ENCODE assay signal across 13 mouse cellular contexts in the genomic region with DNA sequence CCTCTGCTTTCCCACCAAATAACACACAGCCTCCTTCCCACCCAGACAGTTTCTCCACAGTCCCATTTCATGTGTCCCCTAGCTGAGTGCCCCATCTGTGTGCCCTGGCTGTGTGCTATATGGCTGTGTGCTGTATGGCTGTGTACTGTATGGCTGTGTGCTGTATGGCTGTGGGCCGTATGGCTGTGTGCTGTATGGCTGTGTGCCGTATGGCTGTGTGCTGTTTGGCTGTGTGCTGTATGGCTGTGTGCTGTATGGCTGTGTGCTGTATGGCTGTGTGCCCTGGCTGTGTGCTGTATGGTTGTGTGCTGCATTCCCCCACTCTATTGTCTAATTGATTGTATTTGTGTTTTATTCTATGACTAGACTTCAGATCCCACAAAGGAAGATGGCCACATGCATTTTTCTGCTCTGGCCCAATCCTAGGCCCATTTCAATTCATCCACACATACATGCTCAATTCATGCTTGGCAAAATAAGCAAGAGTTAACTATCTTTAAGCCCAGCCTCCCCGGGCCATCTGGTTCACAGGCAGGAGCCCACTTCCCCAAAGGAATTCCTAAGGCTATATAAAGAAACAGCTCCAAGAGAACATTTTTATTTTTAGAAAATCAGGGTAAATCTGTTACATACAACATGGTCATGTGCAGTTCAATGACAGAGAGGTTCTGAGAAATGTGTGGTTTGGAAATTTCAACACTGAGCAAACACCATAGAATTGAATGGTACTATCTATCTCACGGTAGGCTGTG. TPM values are rescaled to one million over a fixed set of nuclear protein-coding genes. Genes with fewer than 3 reads are reported as not detected.
DNase-seq lines count a peak whose midpoint lies in the region; ATAC-seq lines count a peak whose summit lies in the region.
"Had no signal": no experiment of that assay in that cellular context is flagged by ENCODE, and none has a peak within 500 bp of the region (broad histone marks: within the 10 kb centered on the region; RNA-seq: fewer than 3 reads in every experiment).

No protein-coding gene starts in this region.

- H3K27me3 ChIP-seq in heart, embryonic 11.5 days (ENCODE audit: control insufficient read depth, insufficient read depth, low read length) = no peaks in the 10 kb centered on the region
- no peaks in the 10 kb centered on the region for H3K27me3 ChIP-seq in embryonic facial prominence, embryonic 13.5 days
- H3K27me3 ChIP-seq in limb, embryonic 10.5 days (ENCODE audit: low read depth, poor library complexity, severe bottlenecking) = no peaks in the 10 kb centered on the region
- H3K27me3 ChIP-seq: liver, embryonic 15.5 days; neural tube, embryonic 12.5 days had no signal

- H3K9ac ChIP-seq in heart, embryonic 11.5 days (ENCODE audit: low read depth, low read length) = peak overlapping the region; percentile 16; the same call in 1 of the 2 replicates
- no peak overlapping the region for H3K9ac ChIP-seq in embryonic facial prominence, embryonic 13.5 days
- H3K9ac ChIP-seq: liver, embryonic 15.5 days; neural tube, embryonic 12.5 days had no signal

- 69% methylated on average over 4 of the region's 4 CpGs for WGBS in heart, embryonic 11.5 days (ENCODE audit: insufficient replicate concordance)
- WGBS in embryonic facial prominence, embryonic 13.5 days = 59% methylated on average over 4 of the region's 4 CpGs
- 85% methylated on average over 4 of the region's 4 CpGs for WGBS in limb, embryonic 10.5 days

- H3K27ac ChIP-seq in heart, embryonic 11.5 days (ENCODE audit: low read depth, low read length) = peak overlapping the region; percentile 13; the same call in 1 of the 2 replicates
- H3K27ac ChIP-seq in embryonic facial prominence, embryonic 13.5 days = peak overlapping the region; percentile 80
- H3K27ac ChIP-seq in limb, embryonic 10.5 days = peak overlapping the region; percentile 71
- H3K27ac ChIP-seq: liver, embryonic 15.5 days; neural tube, embryonic 12.5 days had no signal

- no peak for ATAC-seq in heart, embryonic 11.5 days (replicated peaks; ENCODE audit: insufficient number of reproducible peaks, low FRiP score, low TSS enrichment)
- ATAC-seq in embryonic facial prominence, embryonic 13.5 days (ENCODE audit: insufficient number of reproducible peaks, insufficient read depth, low FRiP score, low TSS enrichment, low read depth) = no peak
- ATAC-seq: midbrain, embryonic 16.5 days had no signal

- H3K4me1 ChIP-seq in heart, embryonic 11.5 days (ENCODE audit: control insufficient read depth, insufficient read depth, low read length) = peaks cover 14% of the 10 kb centered on the region
- H3K4me1 ChIP-seq in embryonic facial prominence, embryonic 13.5 days = peaks cover 29% of the 10 kb centered on the region
- H3K4me1 ChIP-seq in limb, embryonic 10.5 days = peaks cover 39% of the 10 kb centered on the region
- H3K4me1 ChIP-seq: liver, embryonic 15.5 days; neural tube, embryonic 12.5 days had no signal

- H3K36me3 ChIP-seq in heart, embryonic 11.5 days (ENCODE audit: control insufficient read depth, insufficient read depth, low read length) = peaks cover 20% of the 10 kb centered on the region
- H3K36me3 ChIP-seq in embryonic facial prominence, embryonic 13.5 days = peaks cover 82% of the 10 kb centered on the region
- H3K36me3 ChIP-seq in limb, embryonic 10.5 days = peaks cover 91% of the 10 kb centered on the region
- H3K36me3 ChIP-seq: liver, embryonic 15.5 days; neural tube, embryonic 12.5 days had no signal

- no peak overlapping the region for H3K4me2 ChIP-seq in heart, embryonic 11.5 days
- H3K4me2 ChIP-seq in embryonic facial prominence, embryonic 13.5 days = no peak overlapping the region
- H3K4me2 ChIP-seq: liver, embryonic 15.5 days; neural tube, embryonic 12.5 days had no signal

- no peak overlapping the region for H3K4me3 ChIP-seq in heart, embryonic 11.5 days (ENCODE audit: low read depth, low read length)
- no peak overlapping the region for H3K4me3 ChIP-seq in embryonic facial prominence, embryonic 13.5 days
- no peak overlapping the region for H3K4me3 ChIP-seq in limb, embryonic 10.5 days
- H3K4me3 ChIP-seq: liver, embryonic 15.5 days; neural tube, embryonic 12.5 days had no signal

- intact Hi-C loops in heart, postnatal 14 days (cut with DNase I) = loop anchor here (5.0 kb wide), 1 partner anchor 52 kb away; the partner anchor contains the start of gene Ednra

- no peak for DNase-seq in heart, postnatal 14 days
- DNase-seq in brain, embryonic 18.5 days (ENCODE audit: low read depth, low spot score) = peak; percentile 16
- DNase-seq in limb, embryonic 10.5 days (ENCODE audit: low spot score) = no peak
- DNase-seq in urinary bladder, postnatal 14 days (ENCODE audit: low spot score) = no peak
- DNase-seq in thymus, postnatal 4 days = no peak
- DNase-seq: adrenal gland, postnatal 14 days; thymus, postnatal 36 days had no signal

- no peaks in the 10 kb centered on the region for H3K9me3 ChIP-seq in heart, embryonic 11.5 days (replicated peaks; ENCODE audit: control insufficient read depth, low read length)
- H3K9me3 ChIP-seq in embryonic facial prominence, embryonic 13.5 days = no peaks in the 10 kb centered on the region
- no peaks in the 10 kb centered on the region for H3K9me3 ChIP-seq in limb, embryonic 10.5 days (replicated peaks)
- H3K9me3 ChIP-seq: liver, embryonic 15.5 days; neural tube, embryonic 12.5 days had no signal

RNA-seq across cellular contexts. Expression of gene Ednra, which starts 53.5 kb away (rescaled TPM):
- 47.6 and 48.5 TPM in 2 replicates for polyA plus RNA-seq in heart, embryonic 11.5 days (2014; fragmentation: Nextera tagmentation; extraction: Ambion mirVana)
- 10 to 100 TPM; 57.6 to 64.8 TPM for total RNA-seq in heart, postnatal 14 days (2021)
- 56.3 and 58.4 TPM in 2 replicates for polyA plus RNA-seq in embryonic facial prominence, embryonic 13.5 days (2015; fragmentation: Nextera tagmentation; extraction: Ambion mirVana)
- 49.3 and 68.9 TPM in 2 replicates for polyA plus RNA-seq in limb, embryonic 10.5 days (2016; fragmentation: Nextera tagmentation; extraction: Ambion mirVana)
- total RNA-seq: MEL had no signal

Comparison
In these comparisons a context has a peak if more than half of its experiments do, and no peak if none do; other contexts are left out.
1. H3K27ac ChIP-seq: peak in every context shown above with its lines; median percentile 80 in embryonic facial prominence, embryonic 13.5 days; 71 in limb, embryonic 10.5 days; 13 in heart, embryonic 11.5 days.